Mouse (Mus musculus): ENCODE measurements at regions not wholly inside any gene's neighbourhood (a gene's known extent, or its start where the extent isn't known, plus 50 kb on each side); places are given as distances from the start of the nearest gene placed in this dataset.
"Not testable (repeated sequence)": the region's sequence is repeated elsewhere in the genome, so short reads cannot be mapped to it uniquely, and the experiment has no call there.

DNA sequence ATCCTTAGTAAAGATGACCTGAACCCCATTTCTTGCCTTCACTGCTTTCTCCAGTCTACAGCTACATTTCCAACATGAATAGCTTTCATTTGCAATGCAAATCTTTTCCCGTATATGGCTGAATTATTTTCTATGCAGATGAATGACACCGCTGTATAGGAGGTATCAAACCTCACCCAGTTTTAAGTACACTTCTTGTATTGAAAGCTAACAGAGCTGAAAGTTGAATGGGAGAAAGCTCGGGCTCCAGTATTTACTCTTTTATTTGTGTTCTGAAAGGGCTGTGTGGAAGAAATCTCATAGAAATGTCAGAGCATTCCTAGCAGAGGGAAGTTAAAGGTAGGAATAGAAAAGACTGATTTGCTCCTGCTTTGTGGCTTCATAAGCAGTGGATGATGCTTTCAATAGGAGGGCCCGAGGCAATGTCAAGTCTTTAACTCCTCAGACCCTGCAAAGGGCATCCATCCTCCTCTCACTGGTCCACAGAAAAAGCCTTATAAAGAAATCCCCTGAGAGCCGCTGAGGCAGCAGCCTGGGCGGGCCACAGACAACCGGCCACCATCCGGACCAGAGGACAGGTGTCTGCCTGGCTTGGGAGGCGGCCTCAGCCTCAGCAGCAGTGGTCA lies 673.8 kb upstream of the Intu start:
- DNase-seq = no peak
- intact Hi-C loops (cut with DNase I; ENCODE audit: low total_unique reads) = no loop called here

DNA sequence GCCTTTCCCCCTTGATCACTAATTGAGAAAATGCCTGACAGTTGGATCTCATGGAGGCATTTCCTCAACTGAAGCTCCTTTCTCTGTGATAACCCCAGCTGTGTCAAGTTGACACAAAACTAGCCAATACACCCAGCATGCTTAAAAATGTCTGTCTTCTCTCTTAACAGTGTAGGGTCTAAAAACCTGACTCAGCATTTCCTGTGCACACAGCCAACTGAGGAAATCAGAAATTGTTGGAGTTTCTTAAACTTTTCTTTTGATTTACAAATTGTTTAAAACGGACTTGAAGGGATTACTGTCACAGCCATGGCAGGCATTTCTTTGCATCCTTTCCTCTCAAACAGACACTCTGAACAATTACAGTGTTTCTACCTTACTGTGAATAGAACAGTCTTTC lies 655.0 kb upstream of the Intu start:
- intact Hi-C loops (cut with DNase I; ENCODE audit: low total_unique reads); DNase-seq: not testable (repeated sequence)

DNA sequence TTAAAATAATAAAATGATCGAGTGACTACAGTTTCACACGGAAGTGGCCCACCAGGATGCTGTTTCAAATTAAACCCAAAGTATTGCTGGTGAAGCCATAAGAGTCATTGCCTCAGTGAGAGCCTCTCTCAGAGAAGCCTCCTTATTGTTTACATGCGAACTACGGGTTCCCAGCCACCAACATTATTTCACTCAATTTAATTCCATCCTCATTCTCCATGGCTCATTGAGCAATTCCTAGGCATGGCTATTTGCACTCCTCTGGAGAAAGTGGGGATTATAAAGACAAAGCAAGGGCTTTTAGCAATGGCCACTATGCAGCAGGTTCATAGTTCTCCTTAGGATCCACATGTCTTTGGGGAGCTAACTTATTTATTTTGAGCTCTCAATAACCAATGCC lies 646.7 kb upstream of the Intu start:
- DNase-seq = no peak
- intact Hi-C loops (cut with DNase I; ENCODE audit: low total_unique reads) = no loop called here

DNA sequence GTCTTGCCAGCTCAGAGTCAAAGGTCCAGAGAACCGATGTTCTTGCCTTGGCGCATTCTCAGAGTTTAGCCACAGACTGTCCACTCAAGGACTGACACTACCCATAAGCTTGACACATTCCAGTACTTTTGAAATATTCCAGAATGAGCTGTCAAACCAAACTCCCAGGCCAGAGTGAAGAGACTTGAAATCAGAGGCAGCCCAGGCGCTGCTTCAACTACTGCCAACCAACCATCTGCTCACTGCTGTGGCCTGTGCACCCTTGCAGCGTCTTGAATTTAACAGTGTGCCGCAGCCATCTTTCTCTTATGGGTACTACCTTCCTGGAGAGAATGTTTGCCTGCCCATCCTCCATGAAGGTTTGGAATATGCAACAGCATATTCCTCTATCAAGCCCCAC lies 642.7 kb upstream of the Intu start:
- DNase-seq = no peak
- intact Hi-C loops (cut with DNase I; ENCODE audit: low total_unique reads) = no loop called here

DNA sequence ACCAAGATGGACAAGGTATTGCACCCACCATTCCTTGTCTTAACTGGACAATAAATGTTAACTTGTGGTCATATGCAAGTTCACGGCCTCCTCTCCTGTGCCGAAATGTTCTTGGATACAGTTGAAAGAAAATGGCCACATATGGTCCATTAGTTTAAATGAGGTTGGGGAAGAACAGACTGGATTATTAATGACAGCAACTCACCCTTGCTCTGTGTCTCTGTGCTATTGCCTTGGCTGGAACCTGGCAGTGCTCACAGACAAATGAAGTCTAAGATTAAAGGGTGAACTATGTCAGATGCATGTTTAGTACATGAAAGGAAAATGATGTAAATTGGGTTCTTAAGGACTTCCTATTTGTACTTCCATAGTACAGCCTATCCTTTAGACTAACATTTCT lies 641.9 kb upstream of the Intu start:
- intact Hi-C loops (cut with DNase I; ENCODE audit: low total_unique reads) = no loop called here
- DNase-seq = no peak

DNA sequence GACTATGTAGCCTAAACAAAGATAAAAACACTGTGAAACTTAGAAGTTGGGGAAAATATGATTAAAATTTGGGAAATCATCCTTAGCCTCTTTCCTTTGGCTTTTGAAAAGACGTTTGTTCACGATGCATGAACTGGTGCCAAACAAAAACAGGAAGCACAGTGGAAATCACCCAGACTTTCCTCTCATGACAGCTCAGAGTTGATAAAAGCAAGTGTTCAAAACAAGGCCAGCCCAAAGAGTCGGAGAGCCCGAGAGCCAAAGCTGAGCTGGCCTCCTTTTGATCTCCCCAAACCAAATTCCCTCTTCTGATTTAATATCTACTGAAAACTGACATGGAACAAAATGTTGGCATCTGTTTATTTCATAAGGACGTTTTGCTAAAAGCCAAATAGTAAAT lies 632.1 kb upstream of the Intu start:
- intact Hi-C loops (cut with DNase I; ENCODE audit: low total_unique reads) = no loop called here
- no peak for DNase-seq

DNA sequence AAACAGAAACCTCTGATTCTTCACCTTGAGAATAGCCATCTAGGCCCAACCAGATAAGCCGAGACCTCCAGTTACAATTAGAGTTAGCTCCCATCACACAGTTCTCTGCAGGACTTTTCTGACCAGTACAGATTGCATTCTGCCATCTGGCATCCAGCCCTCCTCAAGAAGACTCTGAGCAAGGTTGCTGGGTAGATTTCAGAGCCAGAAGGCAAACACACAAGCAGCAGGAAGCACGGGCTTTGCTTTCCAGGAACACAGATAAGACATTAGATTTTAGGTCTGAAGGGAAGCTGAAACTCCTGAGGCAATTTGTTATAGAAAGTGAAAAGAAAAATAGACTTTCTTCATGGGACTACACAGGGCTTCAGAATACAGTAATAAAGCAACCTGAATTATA lies 630.9 kb upstream of the Intu start:
- intact Hi-C loops (cut with DNase I; ENCODE audit: low total_unique reads) = no loop called here
- peak; percentile 8 for DNase-seq

DNA sequence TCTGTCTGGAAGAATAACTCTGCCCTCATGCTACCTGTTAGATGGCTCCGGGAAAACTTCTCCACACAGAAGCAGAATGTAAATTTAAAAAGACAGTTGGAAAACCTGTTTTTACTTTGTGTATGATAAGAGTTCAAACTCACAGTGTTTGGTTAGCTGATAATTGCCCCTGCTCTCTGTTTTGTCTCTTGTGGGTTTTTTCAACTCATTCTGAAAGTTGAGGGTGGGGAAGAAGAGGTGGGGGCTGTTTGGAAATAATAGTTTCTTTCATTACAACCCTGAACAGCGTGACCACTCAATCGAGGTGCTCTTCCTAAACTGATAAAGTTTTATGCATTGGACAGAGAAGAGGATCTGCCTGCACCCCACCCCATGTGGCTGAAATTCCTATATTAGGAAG lies 626.7 kb upstream of the Intu start:
- intact Hi-C loops (cut with DNase I; ENCODE audit: low total_unique reads) = no loop called here

DNA sequence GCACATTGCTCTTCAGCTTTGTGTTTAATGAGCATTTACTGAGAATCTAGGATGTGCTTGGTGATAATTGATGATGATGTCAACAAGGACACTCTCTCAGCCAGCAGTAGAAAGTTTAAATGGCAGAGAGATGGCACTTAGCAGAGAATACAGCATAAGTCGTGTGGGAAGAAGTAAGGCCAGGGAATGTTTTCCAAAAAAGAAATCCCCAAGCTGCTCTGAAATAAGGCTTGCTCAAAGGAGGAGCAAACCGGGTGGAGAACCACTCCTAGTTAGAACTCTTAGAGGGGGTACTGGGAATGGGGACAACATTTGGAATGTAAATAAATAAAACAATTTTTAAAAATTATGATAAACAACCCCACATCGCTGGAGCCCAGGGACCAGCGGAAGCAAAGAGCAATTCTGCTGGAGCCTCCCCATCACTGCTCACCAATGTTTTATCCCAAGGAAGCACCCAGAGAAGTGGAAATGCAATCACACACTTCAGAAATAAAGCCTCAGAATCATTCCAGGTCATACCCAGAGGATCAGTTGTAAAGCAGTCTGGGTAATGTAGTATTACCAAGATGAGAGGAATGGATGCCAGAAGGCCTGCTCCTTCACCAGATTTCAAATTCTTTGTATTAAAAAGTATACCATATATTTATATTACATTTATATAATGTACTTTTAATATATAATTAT lies 622.3 kb upstream of the Intu start:
- intact Hi-C loops (cut with DNase I; ENCODE audit: low total_unique reads) = no loop called here
- DNase-seq = no peak

More for the DNA sequence above, 626.7 kb upstream of the Intu start:
- DNase-seq = no peak

DNA sequence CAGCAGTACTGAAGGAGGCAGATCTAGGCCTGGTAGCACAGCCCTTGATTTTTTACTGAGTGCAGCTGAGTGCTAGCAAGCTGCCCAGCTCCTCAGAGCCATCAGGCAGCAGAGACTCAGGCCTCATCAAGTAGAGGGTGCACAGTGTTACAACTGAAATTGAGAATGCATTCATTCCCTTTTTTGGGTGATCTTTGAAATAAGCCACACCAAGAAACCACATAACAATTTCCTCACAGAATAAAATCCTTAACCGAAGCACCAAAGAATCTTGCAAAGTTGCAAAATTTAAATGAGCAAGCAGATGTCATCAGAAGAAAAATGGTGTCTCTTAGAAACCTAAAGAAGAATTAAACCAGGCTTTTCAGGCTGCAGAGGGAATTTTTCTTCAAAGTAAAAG lies 621.4 kb upstream of the Intu start:
- intact Hi-C loops (cut with DNase I; ENCODE audit: low total_unique reads) = no loop called here
- DNase-seq = no peak

DNA sequence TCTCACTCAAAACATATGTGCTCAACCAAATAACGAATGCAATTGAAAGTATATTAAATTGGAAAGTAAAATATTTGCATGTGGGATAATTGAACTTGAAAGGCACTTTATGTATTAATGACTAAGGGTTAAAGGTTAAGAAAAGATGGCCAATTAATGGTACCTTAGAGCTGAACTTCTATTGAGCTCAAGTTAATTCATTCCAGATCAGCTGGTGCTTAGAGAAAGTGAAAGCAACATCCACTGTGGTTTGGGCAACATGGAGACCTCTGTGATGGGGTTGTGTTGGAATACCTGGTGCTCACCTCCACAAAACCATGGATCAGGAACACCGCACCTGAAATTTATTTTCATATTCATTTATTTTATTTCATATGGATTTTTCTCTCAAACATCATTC lies 612.5 kb upstream of the Intu start:
- intact Hi-C loops (cut with DNase I; ENCODE audit: low total_unique reads) = no loop called here
- DNase-seq = no peak

DNA sequence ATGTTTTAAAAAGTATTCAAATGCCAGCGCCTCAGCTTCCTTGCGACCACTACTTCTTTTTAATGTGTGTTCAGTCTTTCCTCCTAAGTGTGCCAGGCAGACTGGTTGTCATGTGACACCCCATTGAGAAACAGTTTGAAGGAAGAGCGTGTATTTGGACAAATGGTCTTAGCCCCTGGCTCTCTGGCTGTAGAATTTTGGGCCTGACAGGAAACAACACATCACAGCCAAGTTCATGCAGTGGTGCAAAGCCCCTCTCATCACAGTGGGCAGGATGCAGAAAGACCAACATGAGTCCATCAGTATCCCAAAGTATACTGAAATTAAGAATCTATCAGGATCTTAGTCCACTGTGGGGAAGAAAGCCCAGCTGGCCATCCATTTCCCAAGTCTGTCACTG lies 605.6 kb upstream of the Intu start:
- intact Hi-C loops (cut with DNase I; ENCODE audit: low total_unique reads) = no loop called here
- DNase-seq = no peak

DNA sequence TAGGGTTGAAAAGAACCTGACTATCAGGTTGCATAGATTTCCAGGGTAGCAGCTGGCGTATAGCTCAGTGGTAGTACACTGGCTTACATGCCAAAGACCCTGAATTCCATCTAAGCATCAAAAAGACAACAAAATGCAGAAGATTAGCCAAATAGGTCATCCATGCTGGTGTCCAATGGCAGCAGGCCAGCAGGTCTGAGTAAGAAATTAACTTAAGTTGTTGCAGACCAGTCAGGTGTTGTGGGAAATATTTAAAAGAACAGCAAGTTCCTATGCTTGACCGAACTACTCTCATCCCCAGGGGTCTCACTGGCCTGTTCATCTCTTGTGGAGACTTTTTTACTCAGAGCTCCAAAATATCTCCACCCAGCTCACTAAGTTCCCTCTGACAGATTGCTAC lies 602.7 kb upstream of the Intu start:
- DNase-seq = no peak
- intact Hi-C loops (cut with DNase I; ENCODE audit: low total_unique reads) = no loop called here

DNA sequence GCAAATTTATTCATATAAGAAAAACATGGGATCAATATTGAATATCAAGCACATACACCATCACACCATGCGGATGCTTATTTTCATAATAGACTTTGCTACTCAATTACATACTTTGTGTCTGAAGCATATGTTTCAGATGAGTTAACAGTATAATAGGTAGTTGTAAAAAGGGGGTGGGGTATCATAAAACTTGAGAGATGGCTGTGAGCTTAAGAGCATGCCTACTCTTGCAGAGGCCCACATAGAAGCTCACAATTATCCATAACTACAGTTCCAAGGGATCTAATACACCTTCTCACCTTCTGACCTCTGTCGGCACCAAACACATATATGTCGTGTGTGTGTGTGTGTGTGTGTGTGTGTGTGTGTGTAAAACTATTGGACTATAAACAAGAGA lies 597.7 kb upstream of the Intu start:
- intact Hi-C loops (cut with DNase I; ENCODE audit: low total_unique reads) = no loop called here
- no peak for DNase-seq

DNA sequence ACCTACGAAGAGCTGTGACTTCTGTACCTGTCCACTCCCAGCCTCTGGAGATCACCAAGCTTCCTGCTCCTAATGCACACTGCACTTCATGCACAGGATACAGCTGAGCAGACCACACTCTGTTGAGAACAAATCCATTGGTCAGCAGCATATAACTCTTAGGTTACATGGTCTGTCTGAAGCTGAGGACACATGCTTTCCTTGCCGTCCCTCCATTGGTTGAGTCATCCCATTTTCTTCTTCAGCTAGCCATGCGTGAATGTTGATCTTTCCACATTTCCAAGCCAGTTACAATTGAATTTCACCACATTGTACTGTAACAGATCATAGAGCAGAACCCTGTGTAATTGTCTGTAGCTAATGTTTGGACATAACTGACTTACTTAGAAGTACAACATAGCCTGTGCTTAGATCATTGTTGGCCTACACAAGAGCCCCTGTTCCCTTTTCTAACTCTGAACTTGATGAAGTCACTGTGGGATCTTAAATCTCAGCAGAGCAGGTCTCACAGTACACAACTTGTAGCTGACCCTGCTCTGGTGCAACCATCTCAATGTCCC lies 593.3 kb upstream of the Intu start:
- intact Hi-C loops (cut with DNase I; ENCODE audit: low total_unique reads) = no loop called here
- DNase-seq = no peak

DNA sequence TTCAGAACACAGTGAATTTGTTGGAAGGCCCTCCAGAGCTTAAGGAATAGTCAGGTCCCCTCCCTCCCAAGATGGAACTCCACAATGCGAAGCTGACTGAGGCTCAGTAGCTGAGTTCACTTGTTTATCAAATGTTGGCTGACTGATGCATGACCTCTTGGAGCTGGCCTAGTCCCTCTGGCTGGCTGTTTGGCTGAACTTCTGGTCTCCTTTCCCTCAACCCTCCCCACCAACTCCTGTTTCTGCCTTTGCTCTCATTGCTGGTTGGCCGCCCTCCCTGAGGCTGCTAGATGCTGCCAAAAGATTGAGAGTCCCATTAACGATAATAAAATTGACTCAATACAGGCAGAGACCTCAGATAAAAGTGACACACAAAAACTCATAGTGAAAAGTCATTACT lies 586.5 kb upstream of the Intu start:
- DNase-seq = peak; percentile 76
- intact Hi-C loops (cut with DNase I; ENCODE audit: low total_unique reads) = no loop called here

DNA sequence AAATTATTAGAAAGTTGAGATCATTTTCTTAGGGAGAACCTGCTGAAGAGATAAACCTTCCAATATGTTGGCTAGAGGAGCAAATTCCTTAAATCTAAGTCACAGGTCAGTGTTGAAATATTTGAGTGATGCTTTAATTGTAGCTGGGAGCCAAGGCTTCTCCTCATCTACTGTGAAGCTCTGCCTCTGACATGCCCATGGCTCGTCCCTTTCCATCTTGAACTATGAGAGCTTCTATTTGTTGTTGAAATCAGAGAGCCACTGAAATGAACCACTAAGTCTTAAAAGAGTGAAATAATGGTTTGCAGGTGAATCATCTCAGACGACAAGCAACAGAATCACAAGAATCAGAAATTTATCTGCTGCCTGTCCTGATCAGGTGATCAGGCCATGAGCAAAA lies 579.0 kb upstream of the Intu start:
- DNase-seq = no peak
- intact Hi-C loops (cut with DNase I; ENCODE audit: low total_unique reads) = no loop called here

DNA sequence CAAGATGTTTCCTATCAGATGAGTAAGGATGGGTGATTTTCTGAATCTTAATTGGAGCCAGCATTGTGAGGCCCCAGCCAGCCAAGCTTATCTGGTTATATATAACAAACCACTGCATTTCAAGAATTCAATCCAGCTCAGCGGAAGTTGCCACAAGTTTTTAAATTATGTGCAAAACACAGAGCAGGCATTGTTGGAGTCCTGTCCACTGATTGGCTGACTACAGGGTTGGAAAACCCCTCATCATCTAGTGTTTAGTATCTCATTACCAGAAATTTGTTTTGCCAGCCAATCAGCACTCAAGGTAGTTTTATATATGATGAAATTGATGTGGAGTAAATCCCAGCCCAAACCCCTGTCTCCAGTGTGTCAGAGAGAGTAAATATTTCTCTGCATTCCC lies 578.5 kb upstream of the Intu start:
- no peak for DNase-seq
- intact Hi-C loops (cut with DNase I; ENCODE audit: low total_unique reads) = no loop called here

DNA sequence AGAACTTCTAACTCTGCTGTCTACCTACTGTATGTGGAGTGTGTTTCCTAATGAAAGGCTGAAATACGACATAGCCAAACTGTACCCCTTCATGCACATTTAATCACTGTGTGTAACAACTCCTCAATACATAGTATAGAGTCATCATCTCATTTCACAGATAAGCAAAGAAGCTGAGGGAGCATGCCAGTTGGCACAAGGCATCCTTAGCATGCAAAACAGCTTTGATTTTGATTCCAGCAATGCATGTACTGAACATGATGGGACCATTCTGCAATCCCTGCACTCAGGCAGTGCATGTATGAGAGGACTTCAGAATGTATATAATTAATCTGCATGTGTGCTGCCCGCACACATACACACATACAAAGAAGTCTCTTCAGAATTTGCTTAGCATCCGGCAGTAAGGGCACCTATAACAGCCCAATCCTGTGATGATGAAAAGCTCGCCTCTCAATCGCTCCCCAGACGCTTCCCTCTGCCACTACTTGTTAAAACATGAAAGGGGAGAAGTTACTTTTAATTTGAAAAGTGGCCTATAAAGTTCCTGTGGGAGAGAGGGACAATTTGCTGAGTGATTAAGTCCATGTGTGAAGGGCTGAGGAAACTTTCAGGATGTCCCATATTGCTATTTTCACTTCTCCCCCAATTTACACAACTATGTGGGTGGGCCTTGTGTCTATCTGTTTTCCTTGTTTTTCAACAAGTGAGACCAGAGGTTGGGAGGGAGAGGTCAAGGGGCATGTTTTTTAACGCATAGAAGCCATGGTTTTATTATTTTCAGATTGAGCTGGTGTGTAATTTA lies 569.0 kb upstream of the Intu start:
- intact Hi-C loops (cut with DNase I; ENCODE audit: low total_unique reads) = no loop called here
- DNase-seq = no peak

DNA sequence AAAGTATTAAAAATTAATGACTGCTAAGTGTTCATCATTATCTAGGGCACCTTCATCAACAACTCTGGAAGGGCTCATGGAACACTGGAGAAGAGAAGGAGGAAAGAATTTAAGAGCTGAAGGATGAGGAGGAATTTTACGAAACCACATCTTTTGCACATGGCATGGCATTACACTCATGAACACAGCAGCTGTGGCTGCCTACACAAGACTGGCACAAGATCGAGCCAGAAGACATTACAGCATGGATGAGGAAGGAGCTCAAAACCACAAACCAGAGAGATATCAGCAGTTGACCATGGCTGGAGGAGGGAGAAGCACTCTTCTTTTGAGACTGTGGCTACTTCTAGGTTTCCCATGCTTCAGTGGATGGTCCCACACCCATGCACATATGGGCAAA lies 565.7 kb upstream of the Intu start:
- intact Hi-C loops (cut with DNase I; ENCODE audit: low total_unique reads) = no loop called here
- DNase-seq = no peak

DNA sequence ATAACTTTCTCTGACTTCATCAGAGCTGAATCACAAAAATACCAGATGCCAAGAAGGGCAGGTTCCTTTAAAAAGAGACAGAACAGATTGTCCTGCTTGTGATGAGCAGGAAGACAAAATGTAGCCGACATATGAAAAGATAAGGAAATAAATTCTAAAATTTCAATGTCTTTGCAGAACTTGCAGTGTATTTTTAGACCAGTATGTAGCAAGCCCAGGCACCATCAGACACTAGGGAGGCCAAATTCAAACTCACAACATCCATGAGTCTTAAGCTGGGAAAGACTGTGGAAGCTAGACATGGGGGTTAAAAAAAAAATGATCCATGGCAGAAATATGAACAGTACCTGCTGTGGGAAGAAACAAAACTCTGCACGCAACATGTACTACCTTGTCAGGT lies 564.7 kb upstream of the Intu start:
- intact Hi-C loops (cut with DNase I; ENCODE audit: low total_unique reads) = no loop called here
- DNase-seq = no peak

Data from gastrocnemius, postnatal 14 days (tissue).